Mouse (Mus musculus): ENCODE data around the gene Adamts8. TPM values are rescaled to one million over a fixed set of nuclear protein-coding genes. Genes with fewer than 3 reads are reported as not detected.

Adamts8 gene
- total RNA-seq (2021) = 1 to 10 TPM; 2.0 to 3.6 TPM
- 1.5 and 3.3 TPM in 2 replicates for polyA plus RNA-seq (2012; rRNA removed)
- long read RNA-seq, partial matches to known transcripts = 1 of 2 reads
- long read RNA-seq, other reads (novel, unspliced or antisense) = 0 of 2 reads

DNA sequence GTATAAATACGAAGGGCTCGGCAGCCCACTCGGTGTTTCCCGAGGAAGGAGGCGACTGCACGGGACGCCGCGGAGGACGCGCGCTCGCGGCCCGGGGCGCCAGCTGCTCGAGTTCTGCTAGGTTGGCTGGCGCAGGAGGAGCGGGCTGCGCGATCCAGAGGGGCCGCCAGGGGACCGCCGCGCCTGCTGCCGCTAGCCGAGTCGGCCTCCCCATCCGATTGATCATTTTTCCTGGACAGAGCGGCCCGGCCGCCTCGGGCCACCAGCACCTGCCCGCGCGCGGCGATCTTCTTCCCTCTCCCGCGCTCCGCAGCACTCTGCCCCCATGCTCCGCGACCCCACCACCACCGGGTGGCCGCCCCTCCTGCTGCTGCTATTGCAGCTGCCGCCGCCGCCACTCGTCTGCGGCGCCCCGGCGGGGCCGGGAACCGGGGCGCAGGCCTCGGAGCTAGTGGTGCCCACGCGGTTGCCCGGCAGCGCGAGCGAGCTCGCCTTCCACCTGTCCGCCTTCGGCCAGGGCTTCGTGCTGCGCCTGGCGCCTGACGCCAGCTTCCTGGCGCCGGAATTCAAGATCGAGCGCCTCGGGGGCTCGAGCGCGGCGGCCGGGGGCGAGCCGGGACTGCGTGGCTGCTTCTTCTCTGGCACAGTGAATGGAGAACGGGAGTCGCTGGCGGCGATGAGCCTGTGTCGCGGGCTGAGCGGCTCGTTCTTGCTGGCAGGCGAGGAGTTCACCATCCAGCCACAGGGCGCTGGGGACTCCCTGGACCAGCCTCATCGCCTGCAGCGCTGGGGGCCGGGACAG, at the start of gene Adamts8:
Gene Adamts8, plus strand, starts transcription at position 51 of the 802 bp plus-strand sequence.
- TF ChIP-seq CTCF (IDR thresholded peaks at IDR 0.05) (peak; percentile 66), EP300 (IDR thresholded peaks at IDR 0.05; ENCODE audit: insufficient read depth, low read depth, low read length) (no peak)
- peaks cover 1% of the 10 kb centered on the region; the same call in 1 of the 2 replicates for H3K4me1 ChIP-seq (ENCODE audit: control insufficient read depth, insufficient read depth, low read length)
- intact Hi-C loops (cut with DNase I) = no loop called here
- H3K4me3 ChIP-seq = peak within 1 kb of the TSS; percentile 49
- H3K79me2 ChIP-seq (replicated peaks; ENCODE audit: control insufficient read depth, insufficient read depth, low read length) = no peaks in the 10 kb centered on the region
- DNase-seq = peak; percentile 42 to 57
- no peaks in the 10 kb centered on the region for H3K36me3 ChIP-seq (ENCODE audit: control insufficient read depth, insufficient read depth, low read length)
- WGBS = under 1% methylated on average over 89 of the region's 96 CpGs
- peak within 1 kb of the TSS; percentile 60 for H3K9ac ChIP-seq (ENCODE audit: low read depth, low read length)
- H3K27ac ChIP-seq = no peak within 1 kb of the TSS; the same call in 1 of the 2 replicates
- H3K27me3 ChIP-seq (ENCODE audit: control insufficient read depth, insufficient read depth, low read length) = peaks cover 7% of the 10 kb centered on the region

DNA sequence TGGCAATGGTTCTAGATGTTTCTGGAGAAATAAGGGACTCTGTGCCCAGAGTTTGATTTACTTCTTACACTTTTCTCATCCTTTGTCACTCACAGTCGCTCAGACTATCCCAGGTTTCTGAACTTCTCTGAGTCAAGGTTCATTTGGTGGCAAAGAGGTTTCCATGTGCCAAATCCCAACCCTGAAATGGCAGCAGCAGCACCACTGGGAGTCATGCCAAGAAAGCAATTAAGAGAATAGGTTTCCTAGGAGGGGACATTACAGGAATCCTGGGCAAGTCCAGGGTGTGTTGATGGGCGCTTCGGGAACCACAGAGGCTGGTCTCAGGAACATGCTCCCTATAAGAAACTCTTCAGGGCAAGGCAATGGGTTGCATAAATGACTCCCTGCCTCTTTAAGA, 46.7 kb upstream of the Adamts8 start:
- Histone ChIP-seq H3K27ac (peak overlapping the region; percentile 87), H3K9ac (ENCODE audit: low read depth, low read length) (no peak overlapping the region), H3K36me3 (ENCODE audit: control insufficient read depth, insufficient read depth, low read length) (no peaks in the 10 kb centered on the region), H3K4me1 (ENCODE audit: control insufficient read depth, insufficient read depth, low read length) (no peaks in the 10 kb centered on the region; the same call in 1 of the 2 replicates), H3K79me2 (replicated peaks; ENCODE audit: control insufficient read depth, insufficient read depth, low read length) (no peaks in the 10 kb centered on the region), H3K4me3 (no peak overlapping the region), H3K27me3 (ENCODE audit: control insufficient read depth, insufficient read depth, low read length) (no peaks in the 10 kb centered on the region)
- intact Hi-C loops (cut with DNase I) = loop anchor here (5.0 kb wide), 2 partner anchors 53 to 113 kb away; no protein-coding TSS in a partner anchor
- TF ChIP-seq POLR2A (IDR thresholded peaks at IDR 0.05; ENCODE audit: insufficient read depth, low read depth, low read length) (no peak), EP300 (IDR thresholded peaks at IDR 0.05; ENCODE audit: insufficient read depth, low read depth, low read length) (no peak), CTCF (IDR thresholded peaks at IDR 0.05) (no peak)
- peak in 1 of 2 experiments; percentile 47 for DNase-seq
- WGBS = 53% methylated on average over 3 of the region's 3 CpGs

DNA sequence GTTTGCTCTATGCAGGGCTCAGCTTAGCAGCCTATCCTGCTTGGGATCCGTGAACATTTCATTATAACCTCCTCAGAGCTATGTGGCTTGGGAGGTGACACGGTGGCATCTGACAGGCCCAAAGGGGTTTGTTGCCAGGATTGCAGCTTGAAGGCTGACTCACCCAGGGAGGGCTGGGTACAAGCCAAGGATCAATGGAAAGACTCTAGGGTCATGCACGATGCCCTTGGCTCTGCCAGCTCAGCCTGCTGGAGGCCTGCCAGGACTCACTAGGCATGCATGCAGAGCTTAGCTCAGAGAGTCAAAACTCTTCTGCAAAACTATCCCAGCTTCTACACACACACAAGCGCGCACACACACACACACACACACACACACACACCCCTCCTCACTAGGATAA, 45.6 kb upstream of the Adamts8 start:
- Histone ChIP-seq H3K9ac (ENCODE audit: low read depth, low read length) (no peak overlapping the region), H3K4me1 (ENCODE audit: control insufficient read depth, insufficient read depth, low read length) (no peaks in the 10 kb centered on the region; the same call in 1 of the 2 replicates), H3K27ac (peak overlapping the region; percentile 87), H3K36me3 (ENCODE audit: control insufficient read depth, insufficient read depth, low read length) (no peaks in the 10 kb centered on the region), H3K4me3 (no peak overlapping the region), H3K79me2 (replicated peaks; ENCODE audit: control insufficient read depth, insufficient read depth, low read length) (no peaks in the 10 kb centered on the region), H3K27me3 (ENCODE audit: control insufficient read depth, insufficient read depth, low read length) (no peaks in the 10 kb centered on the region)
- peak; percentile 79 to 88 for DNase-seq
- intact Hi-C loops (cut with DNase I) = loop anchor here (5.0 kb wide), 2 partner anchors 54 to 114 kb away; no protein-coding TSS in a partner anchor
- WGBS = 48% methylated on average over 5 of the region's 5 CpGs
- no peak for TF ChIP-seq POLR2A (IDR thresholded peaks at IDR 0.05; ENCODE audit: insufficient read depth, low read depth, low read length)
- peak; percentile 75; the same call in 1 of the 2 replicates for TF ChIP-seq EP300 (IDR thresholded peaks at IDR 0.05; ENCODE audit: insufficient read depth, low read depth, low read length)
- no peak for TF ChIP-seq CTCF (IDR thresholded peaks at IDR 0.05)

DNA sequence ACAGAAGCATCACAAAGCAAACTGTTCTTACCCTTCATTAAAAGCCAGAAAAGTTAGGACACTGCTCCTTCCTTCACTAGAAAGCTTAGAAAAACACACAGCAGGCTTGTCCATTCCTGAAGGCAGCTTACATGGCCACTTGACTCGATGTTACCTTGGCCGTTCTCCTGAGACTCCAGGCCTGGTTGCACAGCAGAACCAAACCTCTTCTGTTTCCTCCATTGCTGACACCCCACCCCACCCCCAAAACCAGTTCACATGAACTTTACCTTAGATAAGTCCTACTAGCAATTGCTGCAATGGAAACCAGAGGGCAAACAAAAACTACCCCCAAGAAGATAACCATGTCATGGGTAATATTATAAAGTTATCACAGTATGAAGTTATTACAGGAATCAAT, 45.2 kb upstream of the Adamts8 start:
- Histone ChIP-seq H3K79me2 (replicated peaks; ENCODE audit: control insufficient read depth, insufficient read depth, low read length) (no peaks in the 10 kb centered on the region), H3K4me1 (ENCODE audit: control insufficient read depth, insufficient read depth, low read length) (no peaks in the 10 kb centered on the region; the same call in 1 of the 2 replicates), H3K9ac (ENCODE audit: low read depth, low read length) (no peak overlapping the region), H3K27me3 (ENCODE audit: control insufficient read depth, insufficient read depth, low read length) (no peaks in the 10 kb centered on the region), H3K27ac (no peak overlapping the region; the same call in 1 of the 2 replicates), H3K36me3 (ENCODE audit: control insufficient read depth, insufficient read depth, low read length) (no peaks in the 10 kb centered on the region), H3K4me3 (no peak overlapping the region)
- intact Hi-C loops (cut with DNase I) = loop anchor here (5.0 kb wide), 2 partner anchors 55 to 115 kb away; no protein-coding TSS in a partner anchor
- DNase-seq = no peak
- 58% methylated on average over 2 of the region's 2 CpGs for WGBS
- TF ChIP-seq CTCF (IDR thresholded peaks at IDR 0.05) (no peak), POLR2A (IDR thresholded peaks at IDR 0.05; ENCODE audit: insufficient read depth, low read depth, low read length) (no peak), EP300 (IDR thresholded peaks at IDR 0.05; ENCODE audit: insufficient read depth, low read depth, low read length) (no peak)

DNA sequence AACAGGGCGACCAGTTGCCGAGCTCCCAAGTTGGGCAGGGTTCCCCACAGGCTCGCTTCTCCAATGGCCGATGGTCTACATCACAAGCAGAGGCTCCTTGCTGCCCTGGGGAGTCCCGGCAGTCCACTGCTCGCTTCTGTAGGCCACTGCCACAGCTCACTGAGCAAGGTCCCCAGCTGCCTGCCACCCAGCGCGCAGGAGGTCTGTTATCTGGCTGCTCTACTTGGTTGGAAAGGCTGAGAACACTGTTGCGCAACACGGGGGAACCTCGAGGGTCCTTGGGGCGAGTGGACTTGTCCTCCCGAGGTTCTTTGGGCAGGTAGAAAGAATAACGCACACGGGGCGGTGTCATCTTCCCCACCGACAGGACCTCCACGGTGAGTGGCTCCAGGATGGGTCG, 40.2 kb upstream of the Adamts8 start:
- no peak overlapping the region for H3K4me3 ChIP-seq
- 92% methylated on average over 19 of the region's 19 CpGs for WGBS
- no peak for DNase-seq
- no peak for TF ChIP-seq CTCF (IDR thresholded peaks at IDR 0.05)
- TF ChIP-seq POLR2A (IDR thresholded peaks at IDR 0.05; ENCODE audit: insufficient read depth, low read depth, low read length) = no peak
- TF ChIP-seq EP300 (IDR thresholded peaks at IDR 0.05; ENCODE audit: insufficient read depth, low read depth, low read length) = no peak
- H3K27me3 ChIP-seq (ENCODE audit: control insufficient read depth, insufficient read depth, low read length) = no peaks in the 10 kb centered on the region
- H3K9ac ChIP-seq (ENCODE audit: low read depth, low read length) = no peak overlapping the region
- intact Hi-C loops (cut with DNase I) = no loop called here
- H3K27ac ChIP-seq = no peak overlapping the region
- no peaks in the 10 kb centered on the region; the same call in 1 of the 2 replicates for H3K4me1 ChIP-seq (ENCODE audit: control insufficient read depth, insufficient read depth, low read length)
- H3K79me2 ChIP-seq (replicated peaks; ENCODE audit: control insufficient read depth, insufficient read depth, low read length) = no peaks in the 10 kb centered on the region
- no peaks in the 10 kb centered on the region for H3K36me3 ChIP-seq (ENCODE audit: control insufficient read depth, insufficient read depth, low read length)

DNA sequence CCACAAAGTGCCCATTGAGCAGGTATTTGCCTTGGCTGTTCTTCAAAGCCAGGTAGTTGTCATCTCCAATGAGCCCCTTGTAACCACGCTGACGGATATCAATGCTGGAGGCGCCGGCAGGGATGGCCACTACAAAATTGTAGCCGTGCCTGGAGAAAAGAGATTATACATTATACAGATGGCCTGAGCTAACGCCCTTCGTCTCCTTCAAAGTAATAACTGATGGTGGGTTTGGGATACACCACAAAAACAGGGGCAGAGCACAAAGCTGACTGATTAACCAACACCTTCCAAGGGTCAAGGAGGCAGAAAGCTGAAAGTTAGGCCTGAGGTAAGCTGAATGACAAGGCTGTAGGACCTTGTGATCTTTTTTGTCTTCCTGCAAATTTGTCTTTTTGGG, 39.7 kb upstream of the Adamts8 start:
- no peaks in the 10 kb centered on the region for H3K79me2 ChIP-seq (replicated peaks; ENCODE audit: control insufficient read depth, insufficient read depth, low read length)

More for the DNA sequence above, 39.7 kb upstream of the Adamts8 start:
- Histone ChIP-seq H3K4me3 (no peak overlapping the region), H3K9ac (ENCODE audit: low read depth, low read length) (no peak overlapping the region), H3K27me3 (ENCODE audit: control insufficient read depth, insufficient read depth, low read length) (no peaks in the 10 kb centered on the region), H3K4me1 (ENCODE audit: control insufficient read depth, insufficient read depth, low read length) (no peaks in the 10 kb centered on the region), H3K36me3 (ENCODE audit: control insufficient read depth, insufficient read depth, low read length) (no peaks in the 10 kb centered on the region), H3K27ac (no peak overlapping the region)
- intact Hi-C loops (cut with DNase I) = no loop called here
- no peak for DNase-seq
- WGBS = 94% methylated on average over 7 of the region's 7 CpGs
- TF ChIP-seq CTCF (IDR thresholded peaks at IDR 0.05) (no peak), POLR2A (IDR thresholded peaks at IDR 0.05; ENCODE audit: insufficient read depth, low read depth, low read length) (no peak), EP300 (IDR thresholded peaks at IDR 0.05; ENCODE audit: insufficient read depth, low read depth, low read length) (no peak)

All from heart, adult 2 months (tissue).